Comparison of ENCODE assay signal across 16 mouse cellular contexts in the genomic region with DNA sequence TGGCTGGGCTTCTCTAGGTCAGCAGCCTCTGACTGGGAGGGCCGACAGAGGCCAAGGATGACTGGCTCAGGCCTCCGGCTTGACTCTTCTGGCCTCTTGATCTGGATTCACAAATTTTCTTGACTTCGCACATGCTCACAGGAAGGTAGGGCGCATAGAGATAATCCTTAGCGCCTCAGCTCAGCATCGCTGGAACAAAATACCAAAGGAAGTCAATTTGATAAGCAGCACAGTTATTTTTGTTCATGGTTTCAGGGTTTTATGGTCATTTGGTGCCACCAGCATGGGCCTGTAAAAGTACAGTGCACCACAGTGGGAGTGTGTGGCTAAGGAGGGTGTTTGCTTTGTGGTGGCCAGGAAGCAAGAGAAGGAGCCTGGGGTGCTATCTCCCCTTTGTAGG.
"Had no signal": no experiment of that assay in that cellular context is flagged by ENCODE, and none has a peak within 500 bp of the region (broad histone marks: within the 10 kb centered on the region; RNA-seq: fewer than 3 reads in every experiment).

No protein-coding gene starts in this region.

- H3K4me2 ChIP-seq: kidney, embryonic 15.5 days; midbrain, embryonic 13.5 days; neural tube, embryonic 15.5 days had no signal

- H3K9me3 ChIP-seq: kidney, embryonic 15.5 days; limb, embryonic 10.5 days; midbrain, embryonic 13.5 days; neural tube, embryonic 15.5 days had no signal

- ATAC-seq: intestine, embryonic 16.5 days; midbrain, embryonic 13.5 days had no signal

- DNase-seq: kidney, adult 2 months; kidney, postnatal 14 days; lung, adult 18-20 months; lung, postnatal 36 days; right cerebral cortex, adult 18-20 months; right cerebral cortex, postnatal 25 days; thymus, adult 18-20 months; thymus, postnatal 14 days had no signal

- H3K27me3 ChIP-seq: kidney, embryonic 15.5 days; midbrain, embryonic 13.5 days; neural tube, embryonic 15.5 days had no signal

- H3K4me3 ChIP-seq: kidney, embryonic 15.5 days; left cerebral cortex, adult 2 months; limb, embryonic 10.5 days; midbrain, embryonic 13.5 days; myocyte; neural tube, embryonic 15.5 days had no signal

- H3K36me3 ChIP-seq: kidney, embryonic 15.5 days; limb, embryonic 10.5 days; midbrain, embryonic 13.5 days; neural tube, embryonic 15.5 days had no signal

- H3K27ac ChIP-seq: kidney, embryonic 15.5 days; left cerebral cortex, adult 2 months; limb, embryonic 10.5 days; midbrain, embryonic 13.5 days; neural tube, embryonic 15.5 days; stomach, postnatal 0 days had no signal

- H3K9ac ChIP-seq: kidney, embryonic 15.5 days; midbrain, embryonic 13.5 days; neural tube, embryonic 15.5 days had no signal
